Mouse (Mus musculus) intestine, embryonic 14.5 days (tissue): Measurements from ENCODE around the gene Srpk1. TPM values are rescaled to one million over a fixed set of nuclear protein-coding genes. Genes with fewer than 3 reads are reported as not detected.
A peak's percentile ranks its signal among the peaks of the same experiment; 100 is the strongest.
"Not testable (repeated sequence)": the region's sequence is repeated elsewhere in the genome, so short reads cannot be mapped to it uniquely, and the experiment has no call there.

Experiments used
- ATAC-seq: fragments of 200-750 bp; cut with Nextera tagmentation; replicated peaks from 2 replicates; pipeline ENCODE4 v1.8.0; 2017; ENCODE audit warnings: low read depth, moderate number of reproducible peaks, moderate TSS enrichment, moderate library complexity; ENCODE audit not compliant: low FRiP score, low TSS enrichment
- DNase-seq: peaks from one replicate; pipeline ENCODE4 v3.0.0-alpha.2; 2018; ENCODE audit warnings: low spot score
- H3K27ac ChIP-seq: fragments of 300-500 bp; sonication (generic); 2 replicates; pipeline ENCODE4 v1.5.1; 2014; ENCODE audit warnings: low read depth, mild to moderate bottlenecking, control low read depth
- H3K27me3 ChIP-seq: fragments of 300-500 bp; sonication (generic); replicated peaks from 2 replicates; pipeline ENCODE4 v1.6.1; 2014; ENCODE audit warnings: low read length, control low read depth; ENCODE audit not compliant: control insufficient read depth, insufficient read depth
- H3K36me3 ChIP-seq: fragments of 300-500 bp; sonication (generic); 2 replicates; pipeline ENCODE4 v1.6.1; 2014; ENCODE audit warnings: low read length, control low read depth; ENCODE audit not compliant: control insufficient read depth, insufficient read depth
- H3K4me1 ChIP-seq: fragments of 300-500 bp; sonication (generic); replicated peaks from 2 replicates; pipeline ENCODE4 v1.6.1; 2014; ENCODE audit warnings: low read length, control low read depth, mixed read lengths; ENCODE audit not compliant: control insufficient read depth, insufficient read depth
- H3K4me2 ChIP-seq: fragments of 300-500 bp; sonication (generic); 2 replicates; pipeline ENCODE4 v1.6.1; 2014; ENCODE audit warnings: low read length
- H3K4me3 ChIP-seq: fragments of 300-500 bp; sonication (generic); 2 replicates; pipeline ENCODE4 v1.5.1; 2014; ENCODE audit warnings: low read depth, low read length, control low read depth, mixed read lengths
- H3K9ac ChIP-seq: fragments of 300-500 bp; sonication (generic); 2 replicates; pipeline ENCODE4 v1.6.1; 2014; ENCODE audit warnings: mild to moderate bottlenecking, low read length
- H3K9me3 ChIP-seq: fragments of 300-500 bp; sonication (generic); 2 replicates; pipeline ENCODE4 v1.6.1; 2016; ENCODE audit warnings: low read length, control low read depth; ENCODE audit not compliant: control insufficient read depth
- WGBS: fragments of 180-500 bp; shearing (Covaris S2); extraction: QIAGEN DNeasy Blood & Tissue Kit; methylation state at CpG from one replicate; pipeline ENCODE4 v1.1.7; 2014; 5-methylcytosine and 5-hydroxymethylcytosine counted together
- microRNA-seq: library from miRNA; unstranded; fragments of <30 nt; microRNA quantifications from one replicate; pipeline ENCODE4, GENCODE M21; 2016
- polyA plus RNA-seq: library from polyadenylated mRNA; unstranded; fragments of >200 nt; fragmentation: Nextera tagmentation; extraction: Ambion mirVana; gene quantifications from 2 replicates; pipeline ENCODE4 v1.2.1, GENCODE M21; 2014

Gene Srpk1
- polyA plus RNA-seq, 1 experiment from 2014 or later: 126 TPM

DNA sequence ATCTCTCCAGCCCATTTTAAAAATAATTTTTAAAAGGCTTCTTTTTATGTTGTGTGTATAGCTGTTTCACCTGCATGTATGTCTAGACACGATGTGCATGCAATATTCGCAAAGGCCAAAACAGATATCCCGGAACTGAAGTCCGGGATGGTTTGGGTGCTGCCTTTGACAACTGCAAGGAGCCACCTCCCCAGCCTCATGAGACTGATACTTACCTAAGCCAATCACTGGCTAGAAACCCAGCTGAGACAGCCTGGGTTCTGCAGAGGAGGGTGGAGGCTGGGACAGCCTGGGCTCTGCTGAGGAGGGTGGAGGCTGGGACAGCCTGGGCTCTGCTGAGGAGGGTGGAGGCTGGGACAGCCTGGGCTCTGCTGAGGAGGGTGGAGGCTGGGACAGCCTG lies 68.5 kb downstream of the Srpk1 start:
- H3K4me1 ChIP-seq, H3K27ac ChIP-seq, ATAC-seq, H3K4me3 ChIP-seq, H3K36me3 ChIP-seq, H3K9ac ChIP-seq, H3K9me3 ChIP-seq, H3K27me3 ChIP-seq, DNase-seq, H3K4me2 ChIP-seq: not testable (repeated sequence)
- WGBS: 92% methylated on average over 4 of the region's 4 CpGs

DNA sequence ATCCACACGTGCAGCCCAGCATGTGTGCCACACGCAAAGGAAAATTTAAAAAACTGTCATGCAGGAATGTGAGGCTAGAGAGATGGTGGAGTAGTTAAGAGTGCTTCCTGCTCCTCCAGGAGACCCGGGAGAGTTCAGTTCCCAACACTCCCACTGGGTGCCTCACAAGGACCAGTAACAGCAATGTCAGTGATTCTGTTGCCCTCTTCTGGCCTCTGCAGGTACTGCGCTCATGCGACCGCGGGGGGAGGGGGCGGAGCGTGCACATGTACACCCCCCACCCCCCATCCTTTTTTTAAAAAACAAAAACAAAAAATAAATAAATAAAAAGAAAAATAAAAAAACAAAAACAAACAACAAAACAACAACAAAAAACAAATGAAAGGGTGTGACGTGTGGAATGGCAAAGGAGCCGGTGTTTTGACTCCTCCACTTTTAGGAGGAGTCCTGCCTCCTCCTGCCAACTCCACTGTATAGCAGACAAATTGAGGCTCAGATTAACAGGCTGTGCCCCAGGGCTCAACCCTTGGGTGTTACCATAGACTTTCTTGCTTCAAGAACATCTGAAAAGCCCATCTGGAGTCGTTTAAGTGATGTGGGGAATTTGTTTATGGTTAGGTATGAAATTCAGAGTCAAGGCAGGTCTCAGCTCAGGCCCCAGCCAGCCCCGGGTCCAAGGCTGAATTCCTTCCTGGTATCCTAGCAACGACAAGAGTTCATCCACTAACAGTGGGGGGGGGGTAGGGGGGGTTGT lies 69.3 kb downstream of the Srpk1 start:
- no peaks in the 10 kb centered on the region for H3K9me3 ChIP-seq
- no peaks in the 10 kb centered on the region for H3K36me3 ChIP-seq
- 6% methylated on average over 14 of the region's 14 CpGs for WGBS
- no peaks in the 10 kb centered on the region for H3K27me3 ChIP-seq
- H3K9ac ChIP-seq: no peak overlapping the region
- DNase-seq: peak; percentile 93
- ATAC-seq: no peak
- no peak overlapping the region for H3K4me3 ChIP-seq
- H3K4me1 ChIP-seq: peaks cover 6% of the 10 kb centered on the region; the same call in 1 of the 2 replicates
- H3K4me2 ChIP-seq: no peak overlapping the region
- H3K27ac ChIP-seq: no peak overlapping the region

DNA sequence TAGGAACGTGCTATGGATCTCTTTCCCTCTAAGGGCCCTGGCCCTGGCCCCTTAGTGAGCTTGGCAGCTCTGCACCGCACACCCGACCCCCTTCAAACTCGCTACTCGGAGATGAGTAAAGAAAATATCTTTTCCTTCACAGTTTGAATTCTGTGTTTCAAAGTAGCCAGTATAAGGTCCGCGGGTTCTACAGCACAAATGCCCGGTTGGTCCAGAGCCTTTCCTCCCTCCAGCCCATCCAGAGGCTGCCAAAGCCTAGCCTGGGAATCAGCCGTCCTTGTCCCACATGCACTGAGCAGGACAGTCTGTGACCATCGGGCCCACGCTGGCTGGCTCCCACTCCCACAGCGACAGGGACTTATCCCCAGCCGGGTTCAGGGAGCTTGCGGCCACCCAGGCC lies 73.4 kb downstream of the Srpk1 start, which contains the start of gene Clpsl2:
TSS of gene Clpsl2 (plus strand) at position 301 of the 400 bp plus-strand sequence.
- Histone ChIP-seq H3K36me3 (no peaks in the 10 kb centered on the region), H3K4me3 (no peak within 1 kb of the TSS), H3K4me1 (no peaks in the 10 kb centered on the region; the same call in 1 of the 2 replicates), H3K4me2 (no peak within 1 kb of the TSS), H3K27ac (no peak within 1 kb of the TSS), H3K27me3 (no peaks in the 10 kb centered on the region), H3K9me3 (no peaks in the 10 kb centered on the region), H3K9ac (no peak within 1 kb of the TSS)
- ATAC-seq (no peak), DNase-seq (no peak)
- 76% methylated on average over 14 of the region's 14 CpGs for WGBS

DNA sequence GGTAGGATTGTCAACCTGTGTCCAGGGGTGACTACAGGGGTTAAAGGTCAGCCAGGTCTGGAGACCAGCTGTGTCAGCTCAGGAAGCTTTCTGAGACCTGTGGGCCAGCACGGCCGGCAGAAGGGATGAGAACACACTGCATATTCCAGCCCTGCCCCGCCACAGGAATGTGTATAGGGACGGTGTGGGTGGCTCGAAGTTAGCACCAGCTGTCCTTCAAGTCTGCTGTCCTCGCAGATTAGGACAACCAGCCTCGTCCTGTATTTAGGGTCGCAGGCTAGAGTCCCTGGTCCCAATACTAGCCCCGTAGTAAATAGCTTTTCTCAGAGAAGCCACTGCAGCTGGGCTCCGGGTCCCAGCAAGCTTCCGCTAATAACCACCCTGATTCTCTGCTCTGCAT lies 74.0 kb downstream of the Srpk1 start:
- Histone ChIP-seq H3K9me3 (no peaks in the 10 kb centered on the region), H3K4me1 (no peaks in the 10 kb centered on the region; the same call in 1 of the 2 replicates), H3K4me3 (no peak overlapping the region), H3K27ac (no peak overlapping the region), H3K27me3 (no peaks in the 10 kb centered on the region), H3K36me3 (no peaks in the 10 kb centered on the region), H3K4me2 (no peak overlapping the region), H3K9ac (no peak overlapping the region)
- ATAC-seq: no peak
- WGBS: 63% methylated on average over 11 of the region's 11 CpGs
- DNase-seq: no peak

DNA sequence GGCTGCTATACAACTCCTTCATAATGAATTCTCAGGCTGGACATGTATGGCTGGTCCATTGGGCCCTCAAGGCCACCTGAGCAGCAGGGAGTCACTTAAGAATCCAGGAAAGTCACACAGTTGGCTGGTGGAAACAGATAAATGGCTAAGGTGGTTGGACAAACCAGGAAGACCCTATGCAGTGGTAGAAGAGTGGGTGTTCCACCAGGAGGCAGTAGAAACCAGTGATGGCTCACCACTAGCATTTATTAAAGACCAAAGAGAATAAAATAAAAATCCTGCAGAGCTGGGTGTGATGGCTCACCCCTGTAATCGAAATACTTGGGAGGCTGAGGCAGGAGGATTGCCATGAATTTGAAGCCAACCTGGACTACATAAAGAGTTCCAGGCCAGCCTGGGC lies 75.6 kb downstream of the Srpk1 start:
- Histone ChIP-seq H3K4me1 (no peaks in the 10 kb centered on the region), H3K4me2 (no peak overlapping the region), H3K4me3 (no peak overlapping the region), H3K9ac (no peak overlapping the region), H3K27me3 (no peaks in the 10 kb centered on the region), H3K27ac (no peak overlapping the region), H3K9me3 (no peaks in the 10 kb centered on the region), H3K36me3 (no peaks in the 10 kb centered on the region)
- WGBS: 83% methylated on average over 1 of the region's 1 CpGs
- DNase-seq (no peak), ATAC-seq (no peak)

DNA sequence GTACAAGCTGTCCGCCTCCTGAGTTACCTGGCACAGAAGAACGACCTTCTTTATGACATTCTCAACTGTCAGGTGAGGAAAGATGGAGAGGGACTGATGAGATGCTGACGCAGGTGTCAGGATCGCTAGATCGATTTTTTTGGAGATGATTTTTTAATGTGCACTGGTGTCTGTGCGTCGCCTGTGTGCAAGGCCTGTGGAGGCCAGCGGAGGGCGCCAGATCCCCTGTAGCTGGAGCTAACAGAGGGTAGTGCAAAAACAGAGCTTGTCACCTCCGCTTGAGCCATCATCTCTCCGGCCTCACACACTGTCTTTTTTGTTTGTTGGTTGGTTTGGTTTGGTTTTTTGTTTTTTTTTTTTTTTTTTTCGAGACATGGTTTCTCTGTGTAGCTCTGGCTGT lies 84.6 kb downstream of the Srpk1 start:
- Histone ChIP-seq H3K4me3 (no peak overlapping the region), H3K4me2 (no peak overlapping the region), H3K27ac (no peak overlapping the region), H3K4me1 (no peaks in the 10 kb centered on the region), H3K36me3 (no peaks in the 10 kb centered on the region), H3K27me3 (no peaks in the 10 kb centered on the region), H3K9ac (no peak overlapping the region), H3K9me3 (0 out of 2 replicates have a peak, but pooled peaks cover 5% of the 10 kb centered on the region)
- 45% methylated on average over 12 of the region's 12 CpGs for WGBS
- ATAC-seq (no peak), DNase-seq (no peak)

Small RNA genes lying within 50 kb of the gene (microRNA-seq; reads per million reads assigned to microRNA genes)
- not detected for gene Mir6969

Other genes with a start within 250 kb of the Srpk1 start
- 8.1 and 8.7 TPM in 2 replicates for gene Fkbp5, start 105.2 kb downstream of the Srpk1 start, polyA plus RNA-seq
- not detected in 2 replicates for gene Armc12, start 91.9 kb downstream of the Srpk1 start, polyA plus RNA-seq
- gene Clpsl2, start 73.3 kb downstream of the Srpk1 start, polyA plus RNA-seq: not detected in 2 replicates
- gene Clps, start 61.9 kb downstream of the Srpk1 start, polyA plus RNA-seq: 18.6 and 323 TPM in 2 replicates
- 1.5 and 2.0 TPM in 2 replicates for gene Lhfpl5, start 47.1 kb downstream of the Srpk1 start, polyA plus RNA-seq
- 0.35 and 0.55 TPM in 2 replicates for gene Slc26a8, start 67.5 kb upstream of the Srpk1 start, polyA plus RNA-seq
- 60.7 and 62.6 TPM in 2 replicates for gene Mapk14, start 68.6 kb upstream of the Srpk1 start, polyA plus RNA-seq
- gene AC170998.1, start 103.4 kb upstream of the Srpk1 start, polyA plus RNA-seq: 4.0 and 4.7 TPM in 2 replicates
- 135 and 136 TPM in 2 replicates for gene Mapk13, start 146.6 kb upstream of the Srpk1 start, polyA plus RNA-seq
- gene Brpf3, start 178.4 kb upstream of the Srpk1 start, polyA plus RNA-seq: 11.1 and 12.9 TPM in 2 replicates
- gene Pnpla1, start 235.7 kb upstream of the Srpk1 start, polyA plus RNA-seq: 0.76 and 1.1 TPM in 2 replicates